Mouse (Mus musculus) G1E-ER4 (cell line): ENCODE data around the gene Lrrfip1. TPM values are rescaled to one million over a fixed set of nuclear protein-coding genes. Genes with fewer than 3 reads are reported as not detected.

Experiments used
- GATA1 ChIP-seq: IDR thresholded peaks from one replicate; pipeline ENCODE4 v1.8.0; 2012; ENCODE audit warnings: low read length, inconsistent platforms
- polyA plus RNA-seq: library from polyadenylated mRNA; stranded (reverse); fragments of >175 nt; gene quantifications from 2 replicates; pipeline ENCODE4 v1.2.3, GENCODE M21; 2012

Lrrfip1 gene
- polyA plus RNA-seq, 1 experiment: not detected

DNA sequence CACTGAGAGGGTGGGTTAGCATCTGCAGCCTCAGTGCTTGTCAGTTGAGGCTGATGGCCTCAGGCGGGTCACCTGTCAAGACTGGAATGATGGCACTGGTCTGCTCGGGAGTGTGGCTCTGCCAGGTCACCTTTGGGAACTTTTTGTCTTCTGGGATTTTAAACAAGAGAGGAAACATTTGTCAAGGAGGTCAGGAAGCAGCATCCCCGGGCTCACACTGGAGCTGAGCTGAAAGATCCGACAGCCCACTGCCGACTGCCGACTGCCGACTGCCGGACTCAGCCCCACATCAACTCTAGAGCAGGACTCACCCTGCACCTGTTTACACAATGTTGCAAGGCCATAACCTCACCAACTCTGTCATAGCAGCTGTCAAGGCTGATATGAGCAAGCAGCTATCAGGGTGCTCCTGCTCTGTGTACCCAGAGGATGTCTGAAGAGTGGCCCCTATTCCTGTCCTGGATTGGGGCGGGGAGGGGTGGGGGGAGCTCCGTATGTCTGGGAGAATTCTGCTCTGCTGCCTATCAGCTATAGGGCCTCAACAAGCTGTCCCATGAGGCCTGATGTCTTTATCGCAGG, 33.9 kb downstream of the Lrrfip1 start:
- TF ChIP-seq GATA1: no peak

DNA sequence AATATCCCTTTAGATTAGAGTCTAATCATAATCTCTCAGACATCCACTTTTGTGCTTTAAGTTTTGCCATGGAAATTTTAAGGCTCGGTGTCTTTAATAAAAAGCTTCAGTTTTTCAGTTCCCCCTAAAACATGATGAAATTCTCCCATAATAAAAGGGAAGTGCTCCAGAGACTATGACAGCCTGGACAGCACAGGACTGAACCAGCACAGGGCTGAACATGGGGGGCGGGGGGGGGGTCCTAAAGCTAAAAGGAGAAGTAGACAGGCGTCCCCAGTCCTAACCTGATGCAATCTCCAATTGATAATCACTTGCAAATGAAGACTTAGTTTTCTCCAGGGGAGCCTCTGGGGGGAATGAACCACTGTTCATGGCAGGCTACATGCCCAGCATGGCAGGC, 36.0 kb downstream of the Lrrfip1 start:
- no peak for TF ChIP-seq GATA1

GRCm38 (mm10) chr1:91035266-91035665, 36.7 kb downstream of the Lrrfip1 start:
- TF ChIP-seq GATA1: no peak

GRCm38 (mm10) chr1:91037213-91037612, 38.7 kb downstream of the Lrrfip1 start:
- no peak for TF ChIP-seq GATA1

DNA sequence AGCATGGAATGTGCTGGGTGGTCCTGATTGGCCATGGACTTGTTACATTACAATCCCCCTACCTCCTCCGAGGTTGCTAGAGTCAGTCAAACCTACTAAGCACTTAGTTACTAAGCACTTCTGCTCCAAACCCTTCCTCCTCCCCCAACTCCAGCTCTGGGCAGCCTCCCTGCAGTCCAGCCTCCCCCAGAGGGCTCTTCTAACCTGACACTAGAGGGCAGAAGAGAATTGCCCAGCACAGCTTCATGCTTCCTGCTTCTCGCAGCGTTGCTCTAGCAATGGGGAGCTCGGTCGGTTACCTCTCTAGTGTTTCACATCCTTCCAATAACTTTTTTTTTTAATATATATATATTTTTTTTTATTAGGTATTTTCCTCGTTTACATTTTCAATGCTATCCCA, 39.5 kb downstream of the Lrrfip1 start:
- no peak for TF ChIP-seq GATA1

DNA sequence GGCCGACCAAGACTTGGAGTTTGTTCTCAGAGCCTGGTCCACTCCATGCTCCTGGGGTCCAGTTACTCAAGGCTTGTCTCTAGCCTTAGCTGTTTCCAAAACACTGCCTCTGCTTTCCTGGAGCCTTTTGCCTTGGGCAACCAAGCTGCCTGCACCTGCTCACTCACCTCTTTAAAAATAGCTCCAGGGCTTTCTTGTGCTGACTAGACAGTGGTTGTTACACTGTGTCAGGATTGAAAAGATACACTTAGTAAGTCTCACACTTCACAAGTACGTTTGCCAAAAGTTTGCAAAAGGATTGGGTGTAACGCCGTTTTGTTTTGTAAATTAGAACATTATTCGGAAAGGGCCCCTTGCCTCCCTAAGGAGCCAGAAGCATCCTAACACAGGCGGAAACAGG, 40.0 kb downstream of the Lrrfip1 start:
- no peak for TF ChIP-seq GATA1

DNA sequence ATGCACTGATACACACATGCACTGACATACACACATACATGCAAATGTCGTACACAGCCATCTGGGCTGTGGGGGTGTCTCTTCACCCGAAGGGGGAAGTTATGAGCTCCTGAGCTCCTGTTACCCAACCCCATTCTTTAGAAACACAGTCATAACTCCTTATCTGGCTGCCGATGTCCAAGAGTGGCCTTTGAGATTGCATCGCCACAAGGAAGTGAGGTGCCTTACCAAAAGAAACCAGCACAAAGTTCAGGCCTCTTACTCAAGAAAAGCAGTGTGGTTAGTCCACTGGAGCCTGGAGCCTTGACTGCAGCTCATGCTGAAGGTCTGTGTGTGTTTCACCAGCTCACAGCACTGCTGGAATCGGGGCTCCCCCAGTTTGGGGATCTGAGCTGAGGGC, 43.1 kb downstream of the Lrrfip1 start:
- no peak for TF ChIP-seq GATA1

GRCm38 (mm10) chr1:91043191-91043590, 44.7 kb downstream of the Lrrfip1 start:
- no peak for TF ChIP-seq GATA1

- no peak for TF ChIP-seq GATA1
Measured at GRCm38 (mm10) chr1:91044176-91044575, 45.6 kb downstream of the Lrrfip1 start.

DNA sequence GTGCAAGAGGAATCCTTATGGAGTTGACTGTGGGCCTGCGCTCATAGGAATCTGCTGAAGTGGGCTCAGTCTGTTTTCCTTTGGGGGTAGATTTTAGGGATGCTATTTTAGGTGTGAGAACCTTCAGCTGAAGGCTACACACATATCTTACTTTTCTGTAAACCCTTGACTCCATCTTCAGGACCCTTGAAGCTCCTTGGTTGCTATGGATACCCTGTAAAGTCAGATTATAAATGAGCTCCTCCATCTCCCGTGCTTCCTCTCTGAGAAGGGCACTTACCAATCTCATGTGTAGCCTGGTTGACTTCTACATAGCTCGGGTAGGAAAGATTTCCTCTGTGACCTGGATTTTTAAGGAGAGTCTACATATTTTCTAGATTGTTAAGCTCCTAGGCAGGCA, 46.1 kb downstream of the Lrrfip1 start:
- TF ChIP-seq GATA1: no peak

GRCm38 (mm10) chr1:91046237-91046636, 47.7 kb downstream of the Lrrfip1 start:
- no peak for TF ChIP-seq GATA1

DNA sequence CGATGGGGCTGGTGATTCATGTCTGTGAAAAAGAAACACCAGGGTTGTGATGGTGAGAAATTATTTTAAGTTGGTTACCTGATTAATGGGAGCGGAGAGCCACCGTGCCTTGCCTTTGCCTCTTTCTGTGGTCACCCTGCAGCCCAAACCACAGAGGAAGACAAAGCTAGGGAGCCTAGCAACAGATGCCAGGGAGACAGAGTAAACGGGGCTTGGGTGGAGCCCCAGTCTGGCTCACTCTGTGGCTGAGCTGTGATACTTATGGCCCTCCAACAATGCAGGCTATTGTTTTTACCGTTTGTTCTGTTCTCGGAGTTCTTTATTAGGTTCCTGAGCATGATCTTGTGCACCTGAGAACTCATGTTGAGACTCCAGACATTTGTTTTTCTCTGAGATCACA, 50.8 kb downstream of the Lrrfip1 start:
- TF ChIP-seq GATA1: no peak

- TF ChIP-seq GATA1: no peak
Measured at GRCm38 (mm10) chr1:91051461-91052094, 53.0 kb downstream of the Lrrfip1 start.

- TF ChIP-seq GATA1: no peak
Measured at GRCm38 (mm10) chr1:91052747-91053181, 54.2 kb downstream of the Lrrfip1 start.

DNA sequence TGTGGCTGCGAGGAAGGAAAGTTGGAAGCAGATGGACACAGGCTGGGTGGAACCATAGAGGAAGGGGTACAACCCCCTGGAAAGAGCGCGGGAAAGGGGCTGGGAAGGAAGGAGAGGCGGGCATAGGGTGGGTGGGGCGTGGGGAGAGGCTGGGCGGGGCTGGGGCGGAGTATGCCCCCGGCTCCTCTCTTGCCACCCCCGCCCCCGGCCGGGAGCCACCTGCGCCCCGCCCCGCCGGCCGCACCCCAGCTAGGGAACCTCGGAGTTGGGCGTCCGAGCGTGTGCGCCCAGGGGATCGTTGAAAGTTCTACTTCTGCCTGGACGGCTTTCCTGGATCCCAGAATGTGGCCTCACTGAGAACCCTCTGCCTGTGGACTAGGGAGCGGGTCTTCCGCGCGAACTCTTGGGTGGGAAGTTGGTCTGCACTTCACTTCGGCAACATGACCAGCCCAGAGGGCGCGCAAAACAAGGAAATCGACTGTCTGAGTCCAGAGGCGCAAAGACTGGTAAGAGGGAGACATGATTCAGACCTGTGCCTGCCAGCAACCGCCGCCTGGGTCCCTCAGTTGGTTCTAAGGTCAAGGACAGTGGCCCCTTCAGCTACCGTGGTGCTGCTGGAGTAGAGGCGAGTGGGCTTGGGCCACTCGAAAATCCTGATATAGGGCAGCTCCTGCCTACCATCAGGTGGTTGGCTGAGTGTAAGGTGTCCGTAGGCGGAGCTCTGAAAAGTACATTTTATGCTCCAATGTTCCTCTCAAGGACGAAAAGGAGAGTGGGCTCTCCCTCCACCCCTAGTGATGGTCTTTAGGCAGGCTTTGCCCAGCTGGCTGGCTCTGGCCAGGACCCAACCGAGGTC, 54.9 kb downstream of the Lrrfip1 start:
- TF ChIP-seq GATA1: no peak

- TF ChIP-seq GATA1: no peak
Measured at GRCm38 (mm10) chr1:91054074-91054471, 55.5 kb downstream of the Lrrfip1 start.
